Mouse (Mus musculus): ENCODE measurements around the gene Vsnl1. TPM values are rescaled to one million over a fixed set of nuclear protein-coding genes. Genes with fewer than 3 reads are reported as not detected.

Vsnl1 gene
- polyA plus RNA-seq, 1 experiment from 2014 or later = not detected

- WGBS (ENCODE audit: missing documents) = 70% methylated on average over 6 of the region's 6 CpGs
- no peak overlapping the region for H3K27ac ChIP-seq
- H3K36me3 ChIP-seq (ENCODE audit: inconsistent target) = peaks cover 32% of the 10 kb centered on the region
- peaks cover 31% of the 10 kb centered on the region for H3K79me2 ChIP-seq (ENCODE audit: inconsistent target)
- no peak overlapping the region for H3K4me3 ChIP-seq (ENCODE audit: inconsistent target)
Measured at GRCm38 (mm10) chr12:11277207-11277606, 159.2 kb downstream of the Vsnl1 start.

GRCm38 (mm10) chr12:11276632-11277031, 159.8 kb downstream of the Vsnl1 start:
- WGBS (ENCODE audit: missing documents) = 83% methylated on average over 2 of the region's 2 CpGs

More at GRCm38 (mm10) chr12:11276632-11277031, 159.8 kb downstream of the Vsnl1 start:
- peaks cover 32% of the 10 kb centered on the region for H3K36me3 ChIP-seq (ENCODE audit: inconsistent target)
- peaks cover 37% of the 10 kb centered on the region for H3K79me2 ChIP-seq (ENCODE audit: inconsistent target)
- no peak overlapping the region for H3K4me3 ChIP-seq (ENCODE audit: inconsistent target)
- H3K27ac ChIP-seq = no peak overlapping the region

Other genes with a start within 250 kb of the Vsnl1 start
- not detected in 3 replicates for gene Msgn1, start 227.6 kb downstream of the Vsnl1 start, polyA plus RNA-seq (2018)
- 0.56 to 3.2 TPM (median 1.6 TPM) in 3 replicates for gene Gen1, start 170.8 kb downstream of the Vsnl1 start, polyA plus RNA-seq (2018)
- gene Smc6, start 170.7 kb downstream of the Vsnl1 start, polyA plus RNA-seq (2018) = 20.6 to 33.2 TPM (median 26.8 TPM) in 3 replicates
- gene Rad51ap2, start 19.5 kb upstream of the Vsnl1 start, polyA plus RNA-seq (2018) = not detected in 3 replicates